Mouse (Mus musculus) spleen, postnatal 10 days (tissue): Measurements from ENCODE around the gene Cdan1.

ENCODE experiments used
- DNase-seq, 2 experiments: peaks; one replicate each; pipeline ENCODE4 v3.0.0; 2021 to 2022; ENCODE audit warnings: low spot score in 2 of 2

Cdan1 gene

DNA sequence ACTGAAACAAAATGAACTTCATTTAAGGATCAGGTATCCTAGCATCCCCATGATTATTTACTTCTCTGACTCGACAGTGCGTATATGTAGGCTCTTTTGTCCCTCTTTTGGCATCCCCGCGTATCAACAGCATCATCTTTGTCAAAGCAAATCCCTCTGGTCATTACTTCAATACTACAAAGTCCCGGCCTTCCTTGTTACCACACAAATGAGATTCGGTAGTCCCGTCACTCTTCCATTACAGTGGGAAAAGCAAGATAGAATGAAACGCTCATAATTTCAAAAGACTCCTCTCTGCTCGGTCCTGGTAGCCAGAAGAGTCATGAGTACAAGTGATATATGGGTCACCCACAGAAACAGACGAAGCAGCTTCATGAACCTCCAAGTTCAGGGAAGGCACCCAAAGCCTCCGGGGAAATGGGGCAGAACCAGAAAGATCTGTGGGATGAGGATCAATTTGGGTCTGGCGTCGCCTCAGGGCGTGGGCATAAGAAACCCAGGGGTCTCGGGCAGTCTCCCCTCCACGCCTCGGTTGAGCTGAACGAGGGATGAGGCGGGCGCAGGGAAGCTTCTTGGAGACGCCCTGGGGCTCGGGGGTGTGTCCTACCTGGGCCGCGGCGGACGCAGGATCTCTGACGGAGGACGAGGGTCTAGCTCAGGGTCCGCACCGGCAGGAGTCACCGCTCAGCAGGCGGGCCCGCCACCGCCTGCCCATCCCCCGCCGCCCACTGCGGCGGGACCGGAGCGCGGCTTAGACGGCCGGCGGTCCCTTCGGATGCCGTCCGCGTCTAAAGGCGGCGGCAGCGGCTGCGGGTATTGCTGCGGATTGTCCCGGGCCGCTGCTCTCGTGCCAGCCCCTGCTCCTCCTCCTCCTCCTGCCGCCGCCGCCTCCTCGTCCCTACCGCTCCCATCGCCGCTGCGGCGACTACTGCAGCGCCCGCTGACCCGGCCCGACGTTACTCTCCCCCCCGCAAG, at the start of gene Cdan1:
TSS of gene Cdan1 (minus strand) at position 680 of the 975 bp plus-strand sequence.
- DNase-seq, result peak in 1 of 2 experiments; percentile 76

DNA sequence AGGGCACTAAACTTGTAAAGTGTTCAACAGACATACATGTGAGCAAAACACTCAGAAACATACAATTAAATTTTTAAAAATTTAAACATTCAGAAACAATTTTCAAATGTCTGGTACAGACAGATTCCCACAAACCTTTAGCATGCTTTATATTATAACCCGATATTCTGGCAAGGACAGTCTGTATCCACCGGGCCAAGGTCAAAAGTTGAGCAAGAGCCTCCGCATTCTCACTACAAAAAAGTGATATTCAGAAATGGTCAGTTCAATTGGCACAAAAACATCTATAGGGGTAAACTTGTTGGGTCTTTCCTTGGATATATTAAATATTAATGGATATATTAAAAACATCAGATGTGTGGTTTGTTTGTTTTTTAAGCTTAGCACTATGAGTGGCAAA, 46.4 kb upstream of the Cdan1 start:
- no peak for DNase-seq

DNA sequence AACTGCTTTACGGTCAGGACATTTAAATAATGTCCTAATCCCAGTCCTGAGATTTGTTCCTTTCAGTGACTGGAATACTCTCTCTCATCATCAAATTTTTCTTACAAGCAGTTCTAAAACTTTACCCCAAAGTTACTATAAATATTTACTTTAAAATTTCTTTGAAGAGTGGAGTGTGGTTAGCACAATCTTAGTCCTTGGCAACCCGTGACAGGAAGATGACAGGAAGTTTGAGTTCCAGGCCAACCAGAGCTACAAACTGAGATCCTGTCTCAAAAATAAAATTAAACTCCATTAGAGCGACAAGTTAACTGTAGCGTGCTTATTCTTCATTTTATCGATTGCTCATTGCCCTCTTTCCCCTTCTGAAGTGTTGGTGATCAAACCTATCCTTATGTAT, 37.7 kb upstream of the Cdan1 start:
- DNase-seq, result no peak

DNA sequence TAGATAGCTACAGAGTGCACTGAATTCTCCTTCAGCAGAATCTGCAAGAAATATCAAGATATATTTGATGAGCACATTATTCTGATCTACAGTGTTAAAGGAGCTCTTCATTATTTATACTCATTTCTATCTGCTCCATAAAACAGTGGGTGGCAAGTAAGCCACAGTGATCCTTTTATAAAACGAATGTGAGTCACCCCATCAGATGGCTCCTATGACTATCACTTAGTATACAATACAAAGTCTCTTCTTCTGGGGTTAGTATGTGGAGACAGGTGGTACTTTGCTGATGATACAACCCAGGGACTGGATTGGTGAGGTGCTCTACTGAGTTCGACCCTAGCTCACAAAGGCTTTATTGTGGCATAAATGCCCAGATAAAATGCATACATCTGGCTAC, 23.3 kb upstream of the Cdan1 start:
- DNase-seq, result no peak

DNA sequence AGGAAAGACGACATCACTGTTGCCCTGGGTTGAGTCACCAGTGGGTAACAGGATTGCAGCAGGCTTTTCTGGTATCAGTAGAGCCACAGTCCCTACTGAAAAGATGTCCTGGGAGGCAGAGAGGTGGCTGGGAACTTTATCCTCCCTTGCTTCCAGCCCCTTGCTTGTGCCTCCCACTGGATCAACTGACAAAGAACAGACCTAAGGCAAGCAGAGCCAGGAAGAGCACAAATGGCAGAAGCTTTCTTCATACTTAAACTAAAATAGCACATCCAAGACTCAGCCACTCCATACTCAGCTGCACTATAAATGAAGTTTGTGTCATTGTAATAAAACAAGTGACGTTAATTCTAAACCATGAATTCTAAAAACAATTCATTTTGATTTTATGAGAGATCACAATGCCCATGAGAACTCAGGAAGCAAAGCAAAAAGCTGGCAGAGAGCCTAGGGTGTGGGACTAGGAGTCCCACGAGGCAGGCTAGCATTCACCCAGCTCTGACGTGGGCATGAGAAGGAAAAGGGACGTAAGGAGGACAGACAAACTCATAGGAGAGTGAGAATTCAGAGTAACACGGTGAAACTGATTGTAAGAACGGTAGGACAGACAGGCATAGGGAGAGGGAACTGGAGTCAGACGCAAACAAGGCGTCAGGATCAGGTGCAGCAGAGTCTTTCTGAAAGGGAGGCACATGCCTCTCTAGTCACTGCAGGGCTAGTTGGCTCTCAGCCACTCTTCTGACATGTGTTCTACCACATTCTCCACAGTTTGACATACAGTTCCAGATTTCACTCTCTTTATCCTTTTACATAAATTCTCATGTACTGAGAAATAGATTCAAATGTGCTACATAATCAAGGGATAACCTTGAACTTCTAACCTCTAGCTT, 21.8 kb upstream of the Cdan1 start:
- no peak for DNase-seq

DNA sequence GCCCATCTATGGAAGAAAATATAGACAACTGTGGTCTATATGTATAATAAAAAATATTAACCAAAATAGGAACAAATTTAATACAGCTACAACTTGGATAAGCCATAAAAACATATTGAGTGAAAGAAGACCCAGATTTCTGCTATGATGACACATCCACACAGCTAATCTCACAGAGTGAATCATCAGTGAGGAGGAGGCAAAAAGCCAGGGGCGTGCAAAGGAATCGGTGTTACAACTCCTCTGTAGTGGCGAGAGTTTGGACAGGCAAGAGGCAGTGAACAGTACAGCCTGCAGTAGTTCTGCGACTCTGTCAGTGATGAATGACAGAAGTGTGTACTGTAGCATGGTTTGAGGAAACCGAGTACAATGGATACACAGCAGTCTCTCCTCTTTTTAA, 17.4 kb upstream of the Cdan1 start:
- no peak for DNase-seq

DNA sequence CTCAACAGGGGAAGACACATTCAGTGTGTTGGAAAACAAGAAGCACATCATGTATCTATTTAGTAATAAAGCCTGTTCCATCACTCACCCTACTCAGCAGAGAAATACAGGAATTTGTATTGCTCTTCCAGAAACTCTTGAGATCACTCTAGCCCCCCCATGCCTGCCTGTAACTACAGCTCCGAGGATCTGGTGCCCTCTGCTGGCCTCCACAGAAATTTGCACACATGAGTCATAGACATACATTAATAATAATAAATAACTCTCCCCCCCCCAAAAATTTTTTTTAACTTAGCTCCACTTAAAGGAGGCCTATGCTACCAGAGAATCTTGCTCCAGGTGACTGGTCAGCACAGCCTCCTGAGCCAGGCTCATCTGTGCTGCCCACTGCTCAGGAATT, 16.6 kb upstream of the Cdan1 start:
- DNase-seq, result peak; percentile 26 to 65

DNA sequence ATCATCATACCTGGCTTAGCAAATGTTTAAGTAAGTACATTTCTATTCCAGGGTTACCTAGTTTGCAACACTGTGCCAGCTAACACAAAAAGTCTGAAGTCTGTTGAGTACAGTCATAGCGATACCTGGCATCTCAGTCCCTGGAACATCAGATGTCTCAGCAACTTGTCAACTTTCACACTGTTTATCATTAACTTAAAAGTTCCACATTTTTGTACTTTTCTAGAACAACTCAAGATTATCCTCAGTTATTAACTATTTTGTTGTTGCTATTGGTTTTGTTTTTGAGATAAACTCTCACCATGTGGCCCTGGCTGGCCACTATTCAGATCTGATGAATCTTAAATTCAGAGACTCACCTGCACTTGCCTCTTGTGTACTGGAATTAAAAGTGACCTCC, 13.5 kb upstream of the Cdan1 start:
- DNase-seq, result no peak

DNA sequence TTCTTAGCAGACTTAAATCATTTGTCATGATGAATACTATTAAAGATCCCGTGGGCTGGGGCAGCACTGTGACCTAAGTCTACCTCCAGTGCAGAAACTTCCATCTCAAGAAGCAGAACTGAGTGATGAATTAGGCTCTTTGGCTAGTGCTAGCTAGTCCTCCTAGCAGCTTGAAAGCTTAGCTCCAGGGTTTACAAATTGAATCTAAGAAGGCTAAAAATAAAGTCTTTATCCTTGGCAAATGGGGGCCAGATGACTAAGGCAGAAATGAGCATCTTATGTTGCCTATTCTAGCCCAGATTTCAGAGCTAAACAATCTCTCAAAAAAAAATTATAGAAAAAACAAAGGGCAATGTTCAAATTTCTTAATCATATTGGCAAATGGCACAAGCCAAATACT, 10.8 kb upstream of the Cdan1 start:
- no peak for DNase-seq

DNA sequence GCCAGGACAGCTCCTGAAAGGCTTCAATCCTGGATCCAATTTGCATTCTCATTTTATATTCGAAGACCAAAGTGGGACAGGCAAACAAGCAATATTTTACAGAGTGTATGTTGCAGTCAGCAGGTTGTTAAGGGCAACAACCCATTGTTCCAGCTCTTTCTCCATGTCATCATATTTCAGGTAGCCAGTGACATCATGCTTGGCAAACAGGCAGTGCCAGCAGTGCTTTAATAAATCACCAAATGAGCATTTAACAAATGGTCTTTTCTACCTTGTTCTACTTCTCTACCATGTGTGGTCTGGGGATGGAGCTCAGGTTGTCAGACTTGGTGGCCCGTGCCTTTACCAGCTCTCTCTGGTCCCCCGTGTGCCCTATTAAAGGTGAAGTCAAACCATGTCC, 8.2 kb upstream of the Cdan1 start:
- no peak for DNase-seq

DNA sequence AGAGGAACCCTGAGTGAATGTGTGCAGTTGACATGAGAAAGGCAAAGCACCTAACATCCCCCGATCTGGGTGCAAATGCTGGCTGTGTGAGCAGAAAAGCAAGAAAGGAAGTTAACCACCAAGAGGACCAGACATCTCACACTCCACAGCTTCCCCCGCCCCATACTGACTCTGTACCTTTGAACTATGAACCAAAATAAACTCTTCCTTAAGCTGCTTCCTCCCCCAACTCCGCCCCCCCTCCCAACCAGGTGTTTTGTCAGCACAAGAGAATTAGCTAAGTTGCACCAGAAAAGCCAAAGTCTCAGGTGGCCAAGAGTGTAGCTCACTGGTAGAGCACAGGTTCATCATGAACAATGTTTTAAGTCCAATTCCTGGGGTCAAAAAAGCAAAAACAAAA, 3.2 kb upstream of the Cdan1 start:
- no peak for DNase-seq

DNA sequence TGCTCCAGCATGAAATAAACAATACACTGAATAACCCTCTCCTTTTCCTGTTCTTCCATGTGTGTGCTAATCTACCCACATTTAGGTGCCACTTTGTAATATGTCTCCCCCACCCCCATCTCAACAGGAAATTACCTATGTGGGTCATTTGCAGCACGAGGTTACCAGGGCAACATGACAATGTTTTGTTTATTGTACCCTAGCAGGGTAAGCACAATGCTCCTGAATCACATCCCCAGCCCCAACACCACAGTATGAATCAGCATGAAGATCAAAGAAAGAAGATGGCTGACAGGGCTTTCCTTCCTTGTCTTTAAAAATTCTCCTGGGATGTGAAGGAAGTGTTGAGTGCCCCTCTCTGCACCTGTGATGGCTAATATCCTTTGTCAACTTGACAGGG, 2.7 kb upstream of the Cdan1 start:
- DNase-seq, result no peak

DNA sequence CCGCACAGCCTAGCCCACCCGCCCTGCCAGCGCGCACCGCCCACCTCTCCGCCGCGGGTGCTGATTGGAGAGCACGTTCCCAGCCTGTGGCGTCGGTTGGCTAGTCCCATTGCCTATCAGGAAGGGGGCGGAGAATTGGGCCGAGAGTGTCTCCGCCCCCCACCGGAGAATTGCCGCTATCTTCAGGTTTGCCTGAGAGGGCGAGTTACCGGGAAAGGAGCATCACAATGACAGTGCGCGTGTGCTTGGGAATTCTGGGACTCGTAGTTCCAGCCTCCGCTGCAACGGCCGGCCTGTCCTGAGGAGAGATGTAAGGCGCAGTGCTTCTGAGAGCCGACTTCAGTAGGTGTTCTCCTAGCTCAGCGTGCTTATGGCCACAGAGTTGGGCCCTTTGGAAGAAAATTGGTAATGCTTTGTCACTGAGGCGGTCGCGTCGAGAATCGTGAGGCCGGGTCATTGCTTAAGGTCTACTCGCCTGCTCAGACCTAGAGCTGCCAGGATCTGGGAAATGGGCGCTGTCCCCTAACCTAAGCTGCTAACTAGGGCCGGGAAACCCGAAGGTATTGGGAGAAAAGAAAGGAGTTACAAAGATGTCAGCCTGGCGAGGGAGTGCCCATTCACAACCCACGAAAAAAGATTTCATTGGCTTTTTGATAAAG, 625 bp upstream of the Cdan1 start, which contains the start of gene Ttbk2:
TSS of gene Ttbk2 (minus strand) at position 181 of the 659 bp plus-strand sequence.
- DNase-seq, result peak; percentile 97 to 99

DNA sequence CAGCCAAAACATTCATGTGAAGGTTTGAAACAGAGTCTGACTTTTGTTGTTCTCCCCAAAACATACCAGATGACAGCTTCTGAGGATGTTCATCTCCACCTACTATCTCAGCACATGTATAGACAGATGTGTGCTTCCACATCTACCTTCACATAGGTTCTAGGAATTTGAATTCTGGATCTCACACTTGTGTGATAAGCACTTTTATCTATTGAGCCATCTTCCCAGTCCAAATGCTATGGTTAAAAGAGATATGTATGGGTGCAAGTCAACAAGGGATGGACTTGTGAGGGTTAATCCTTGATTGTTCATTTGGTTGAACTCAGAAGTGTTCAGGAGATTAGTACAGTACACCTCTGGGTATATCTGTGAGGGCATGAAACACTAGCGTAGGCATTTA, 4.6 kb downstream of the Cdan1 start:
- no peak for DNase-seq

DNA sequence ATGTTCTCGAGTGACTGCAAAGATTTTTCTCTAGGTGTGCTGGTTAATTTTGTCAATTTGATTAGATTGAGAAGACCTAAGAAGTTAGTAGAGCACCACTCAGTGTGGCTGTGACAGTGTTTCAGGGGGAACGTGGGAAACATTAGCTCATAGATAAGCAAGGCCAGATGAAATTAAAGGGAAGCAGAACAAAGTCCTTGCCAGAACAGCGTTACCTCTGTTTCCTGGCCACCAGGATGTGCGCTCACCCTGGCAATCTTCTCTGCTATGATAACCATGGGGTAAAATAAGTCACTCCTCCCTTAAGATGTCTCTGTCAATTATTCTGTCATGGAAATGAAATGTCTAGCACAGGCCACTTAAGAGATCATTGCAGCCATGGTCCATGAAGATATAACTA, 5.9 kb downstream of the Cdan1 start:
- DNase-seq, result no peak

DNA sequence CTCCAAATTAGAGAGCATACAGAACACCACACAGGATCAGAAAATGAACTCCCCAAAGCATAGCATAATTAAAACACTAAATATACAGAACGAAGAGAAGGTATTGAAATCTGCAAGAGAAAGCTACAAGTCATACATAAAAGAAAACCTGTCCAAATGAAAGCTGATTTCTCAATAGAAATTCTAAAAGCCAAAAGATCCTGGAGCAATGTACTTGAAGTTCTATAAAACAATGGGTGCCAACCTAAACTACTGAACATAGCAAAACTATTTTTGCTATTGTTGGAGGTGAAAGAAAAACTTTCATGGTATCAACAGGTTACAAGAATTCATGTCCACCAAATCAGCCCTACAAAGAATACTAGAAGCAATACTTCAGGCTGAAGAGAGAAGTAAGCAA, 8.7 kb downstream of the Cdan1 start:
- no peak for DNase-seq

DNA sequence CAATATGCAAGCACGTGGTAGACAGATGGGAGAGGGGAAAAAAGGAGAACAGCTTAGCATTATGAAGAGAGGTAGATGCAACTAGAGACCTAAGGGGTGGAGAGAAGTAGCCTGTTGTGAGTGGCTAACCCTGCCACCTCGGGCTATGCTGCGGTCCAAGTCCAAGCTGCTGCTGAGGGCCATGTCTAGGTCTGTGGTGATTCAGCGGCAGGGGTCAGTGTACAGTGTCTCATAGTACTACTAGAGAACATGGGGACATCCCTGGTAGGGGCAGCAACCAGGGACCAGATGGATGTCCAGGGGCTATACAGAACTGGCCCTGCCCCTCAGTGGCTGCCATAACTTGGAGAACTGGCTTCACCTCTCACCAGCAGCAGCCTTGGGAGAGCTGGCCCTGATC, 14.8 kb downstream of the Cdan1 start:
- no peak for DNase-seq

DNA sequence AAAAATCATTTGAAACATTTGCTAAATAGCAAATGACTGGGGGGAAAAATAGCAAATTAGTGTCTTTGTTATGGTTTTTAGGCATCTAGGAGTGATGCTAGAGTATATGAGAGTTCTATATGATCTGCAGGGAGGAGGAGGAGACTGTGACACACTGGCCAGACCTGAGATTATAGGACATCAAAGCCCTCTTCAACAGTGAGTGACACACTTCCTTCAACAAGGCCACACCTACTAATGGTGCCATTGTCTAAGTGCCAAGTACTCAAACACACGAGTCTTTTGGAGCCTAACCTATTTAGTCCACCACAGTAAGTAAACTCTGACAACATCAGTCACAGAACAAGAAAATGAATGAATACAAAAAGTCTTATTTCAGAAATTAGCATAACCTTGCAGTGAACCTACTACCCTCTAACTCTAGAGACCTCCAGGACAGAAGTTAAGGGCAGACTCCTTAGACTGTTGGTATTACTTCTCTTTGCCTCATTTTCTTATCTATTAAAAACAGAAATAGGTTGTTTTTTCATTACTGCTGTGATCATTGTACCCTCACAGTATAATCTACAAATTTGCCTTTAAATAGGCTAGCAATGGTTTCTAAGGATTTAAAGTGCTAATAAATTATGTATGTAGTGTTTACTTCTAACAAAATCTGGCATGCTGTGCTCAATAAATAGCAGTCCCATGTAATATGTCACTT, 22.8 kb downstream of the Cdan1 start:
- no peak for DNase-seq

DNA sequence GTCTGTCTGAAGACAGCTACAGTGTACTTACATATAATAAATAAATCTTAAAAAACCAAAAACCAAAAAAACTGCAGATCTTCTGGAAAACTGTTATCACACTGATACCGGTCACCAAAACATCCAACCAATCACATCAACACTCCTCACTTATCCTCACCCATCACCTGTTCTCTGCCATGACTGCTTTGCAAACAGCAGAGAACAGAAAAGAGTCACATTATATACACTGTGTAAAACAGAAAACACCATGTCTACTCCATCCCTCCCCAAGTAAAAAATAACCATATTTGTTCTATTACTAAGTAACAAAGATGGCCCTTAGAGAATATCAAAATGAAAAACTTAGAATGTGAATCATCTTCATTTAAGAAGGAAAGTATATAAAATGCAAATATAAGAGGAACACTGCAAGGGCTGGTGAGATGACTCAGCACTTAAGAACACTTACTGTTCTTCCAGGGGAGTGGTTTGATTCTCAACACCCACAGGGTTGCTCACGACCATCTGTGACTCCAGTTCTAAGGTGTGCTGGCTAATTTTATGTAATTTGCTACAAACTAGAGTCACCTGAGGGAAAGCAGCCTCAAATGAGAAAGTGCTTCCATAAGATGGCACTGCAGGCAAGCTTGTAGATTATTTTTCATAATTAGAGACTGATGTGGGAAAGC, 79.5 kb downstream of the Cdan1 start:
- DNase-seq, result no peak

DNA sequence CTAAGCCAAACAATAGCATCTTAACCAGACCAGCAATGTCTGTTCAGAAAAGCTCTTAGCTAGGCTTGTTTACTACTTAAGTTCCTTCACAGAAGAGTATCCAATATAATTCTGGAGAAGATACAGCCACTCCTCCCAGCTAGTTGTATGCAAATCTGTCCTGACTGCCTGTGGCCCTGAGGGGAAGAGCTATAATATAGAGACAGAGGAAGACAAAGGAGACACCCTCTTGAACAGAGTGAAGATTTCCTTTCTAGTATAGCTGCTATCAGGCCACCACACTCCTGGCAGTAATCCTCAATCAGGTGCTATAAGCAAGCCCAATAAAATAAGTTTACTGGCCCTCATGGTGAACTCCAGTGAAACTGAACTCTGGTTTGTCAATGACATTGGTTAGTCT, 88.0 kb downstream of the Cdan1 start:
- DNase-seq, result no peak

DNA sequence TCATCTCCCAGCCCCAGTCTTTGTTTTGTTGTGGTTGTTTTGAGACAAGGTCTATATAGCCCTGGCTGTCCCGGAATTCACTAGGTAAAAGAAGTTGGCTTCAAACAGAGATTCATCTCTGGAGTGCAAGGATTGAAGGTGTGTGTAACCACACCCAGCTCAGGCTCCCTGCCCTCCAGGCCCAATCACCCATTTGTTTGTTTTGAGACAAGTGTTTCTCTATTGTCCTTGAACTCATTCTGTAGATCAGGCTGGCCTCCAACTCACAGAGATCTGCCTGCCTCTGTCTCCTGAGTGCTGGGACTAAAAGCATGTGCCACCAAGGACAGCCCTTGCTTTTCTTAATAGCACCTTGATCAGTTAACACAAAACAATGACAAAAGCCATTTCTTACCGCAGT, 101.9 kb downstream of the Cdan1 start:
- no peak for DNase-seq
